Mouse (Mus musculus) lung, adult 2 months (tissue): ENCODE results near the gene Pla2g5. TPM values are rescaled to one million over a fixed set of nuclear protein-coding genes. Genes with fewer than 3 reads are reported as not detected.
"Not testable (repeated sequence)": the region's sequence is repeated elsewhere in the genome, so short reads cannot be mapped to it uniquely, and the experiment has no call there.

Experiments
- DNase-seq: peaks from one replicate; pipeline ENCODE4 v3.0.0; 2022
- H3K4me1 ChIP-seq: fragments of 200-500 bp; 2 replicates; pipeline ENCODE4 v1.6.1; 2011; ENCODE audit warnings: low read length; ENCODE audit not compliant: control insufficient read depth, insufficient read depth
- H3K4me3 ChIP-seq: fragments of 200-500 bp; replicated peaks from 2 replicates; pipeline ENCODE3; 2011; ENCODE audit warnings: low read depth, mild to moderate bottlenecking, control low read depth, low read length; ENCODE audit errors: extremely low read depth
- CTCF ChIP-seq: fragments of 200-500 bp; IDR thresholded peaks from 2 replicates; pipeline ENCODE4 v1.5.1; 2011; ENCODE audit warnings: mild to moderate bottlenecking, low read length, control low read depth; ENCODE audit not compliant: insufficient read depth
- POLR2A ChIP-seq: fragments of 200-500 bp; IDR thresholded peaks from 2 replicates; pipeline ENCODE4 v1.6.1; 2011; ENCODE audit warnings: low read depth, mild to moderate bottlenecking, control low read depth, low read length, borderline replicate concordance; ENCODE audit errors: extremely low read depth
- WGBS: fragments of 180-500 bp; shearing (Covaris S2); methylation state at CpG from one replicate; pipeline ENCODE4 v1.1.7; 2018; 5-methylcytosine and 5-hydroxymethylcytosine counted together
- polyA plus RNA-seq: library from polyadenylated mRNA; depleted of rRNA; stranded (reverse); fragments of >200 nt; gene quantifications from 2 replicates; pipeline ENCODE4 v1.2.3, GENCODE M21; 2012; rRNA removed

Gene Pla2g5
- polyA plus RNA-seq, result 0.57 and 1.3 TPM in 2 replicates

DNA sequence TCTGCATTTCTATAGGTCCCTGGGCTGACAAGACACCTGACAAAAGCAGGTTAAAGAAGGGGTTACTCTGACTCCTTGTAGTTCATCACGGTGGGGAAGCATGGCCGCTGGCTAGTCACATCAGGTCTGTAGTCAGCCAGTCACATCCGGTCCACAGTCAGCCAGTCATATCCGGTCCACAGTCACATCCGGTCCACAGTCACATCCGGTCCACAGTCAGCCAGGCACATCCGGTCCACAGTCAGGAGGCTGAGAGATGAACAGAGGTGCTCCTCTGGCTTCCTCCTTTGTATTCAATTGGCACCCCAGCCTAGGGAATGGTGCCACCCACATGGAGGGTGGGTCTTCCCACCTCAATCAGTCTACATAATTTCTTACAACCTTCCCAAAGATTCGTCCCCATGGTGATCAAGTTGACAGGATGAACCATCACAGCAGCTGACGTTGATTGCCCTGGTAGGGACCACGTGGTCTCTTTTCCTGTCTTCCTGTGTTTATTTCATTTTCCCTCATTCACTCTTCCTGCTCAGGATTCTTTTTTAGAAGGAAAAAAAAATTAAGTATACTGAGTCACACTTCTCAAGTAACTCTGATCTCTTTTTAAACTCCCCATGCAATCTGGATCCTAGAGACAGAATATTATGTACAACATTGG is at the start of gene Pla2g5:
TSS of gene Pla2g5 (minus strand) at position 139 of the 655 bp plus-strand sequence.
- DNase-seq, result no peak
- TF ChIP-seq CTCF, result no peak
- no peak for TF ChIP-seq POLR2A
- Histone ChIP-seq H3K4me3 (no peak within 1 kb of the TSS), H3K4me1 (no peaks in the 10 kb centered on the region)
- 43% methylated on average over 10 of the region's 10 CpGs for WGBS

DNA sequence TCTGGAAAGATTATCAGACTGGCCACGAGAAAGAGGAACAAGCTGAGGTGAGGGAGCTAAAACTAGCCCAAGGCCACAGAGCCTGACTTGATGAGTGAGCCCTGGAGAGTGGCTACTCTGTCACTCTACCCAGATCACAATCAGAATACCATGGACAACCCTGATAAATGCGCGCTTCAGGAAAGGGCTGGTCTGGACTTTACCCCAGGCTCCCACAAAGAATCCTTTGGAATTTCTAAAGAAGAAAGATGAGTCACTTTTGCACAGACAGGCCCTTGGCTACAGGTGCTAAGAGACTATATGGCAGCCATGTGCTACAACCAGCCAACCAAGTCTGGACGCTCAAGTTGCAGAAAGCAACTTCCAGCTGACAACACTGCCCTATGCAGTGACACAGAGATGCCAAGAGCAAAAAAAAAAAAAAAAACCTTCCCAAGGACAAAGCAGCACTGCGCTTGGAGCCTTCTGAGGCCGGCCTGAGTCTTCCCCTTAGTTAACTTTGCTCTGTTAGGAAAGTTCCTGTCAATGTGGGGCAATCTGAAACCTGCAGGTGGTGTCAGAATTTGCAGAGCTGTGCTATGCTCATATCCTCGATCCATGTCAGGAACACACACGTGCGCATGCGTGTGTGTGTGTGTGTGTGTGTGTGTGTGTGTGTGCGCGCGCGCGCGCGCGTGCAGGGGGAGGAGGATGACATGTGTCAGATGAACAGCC is 42.5 kb upstream of the Pla2g5 start:
- no peak overlapping the region for H3K4me3 ChIP-seq
- no peak for TF ChIP-seq CTCF
- no peak for TF ChIP-seq POLR2A
- WGBS, result 92% methylated on average over 18 of the region's 18 CpGs
- no peaks in the 10 kb centered on the region for H3K4me1 ChIP-seq
- DNase-seq, result no peak

DNA sequence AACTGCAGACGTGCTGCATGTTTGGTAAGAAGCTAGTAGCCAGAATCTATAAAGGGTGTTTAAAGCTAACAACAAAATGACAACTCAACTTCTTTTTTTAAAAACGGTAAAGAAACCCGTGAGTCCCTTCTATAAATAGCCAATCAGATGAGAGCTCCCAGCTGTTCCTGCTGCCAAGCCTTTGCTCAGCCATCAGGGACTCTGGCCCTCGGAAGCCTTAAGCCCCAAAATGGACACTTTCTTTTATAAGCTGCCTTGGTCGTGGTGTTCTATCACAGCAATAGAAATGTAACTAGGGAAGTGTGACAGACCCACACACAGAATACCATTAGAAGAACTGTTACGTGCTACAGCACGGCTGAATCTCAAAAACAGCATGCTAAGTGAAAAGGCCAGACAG is 36.1 kb upstream of the Pla2g5 start:
- DNase-seq, result no peak
- WGBS, result 75% methylated on average over 7 of the region's 7 CpGs
- Histone ChIP-seq H3K4me1 (no peaks in the 10 kb centered on the region), H3K4me3 (no peak overlapping the region)
- TF ChIP-seq POLR2A, result no peak
- no peak for TF ChIP-seq CTCF

DNA sequence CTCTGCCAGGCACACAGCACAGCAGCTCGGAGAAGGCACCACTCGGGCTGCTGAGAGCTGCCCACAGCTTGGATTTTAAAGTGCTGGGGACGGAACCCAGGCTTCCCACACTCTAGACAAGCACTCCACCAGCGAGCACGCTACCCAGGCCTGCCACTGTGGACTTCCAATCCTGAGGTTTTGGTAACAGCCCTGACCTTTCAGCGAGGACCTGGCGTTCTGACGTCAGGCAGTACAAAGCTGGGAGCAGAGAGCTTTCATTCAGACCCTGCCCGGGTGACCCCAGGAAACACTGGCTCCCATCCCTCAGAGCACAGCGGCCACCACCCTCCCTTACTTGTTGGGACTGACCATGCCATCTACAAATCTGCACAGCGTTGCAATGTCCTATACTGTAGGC is 30.5 kb upstream of the Pla2g5 start:
- H3K4me3 ChIP-seq, DNase-seq: not testable (repeated sequence)
- WGBS, result 90% methylated on average over 11 of the region's 11 CpGs

DNA sequence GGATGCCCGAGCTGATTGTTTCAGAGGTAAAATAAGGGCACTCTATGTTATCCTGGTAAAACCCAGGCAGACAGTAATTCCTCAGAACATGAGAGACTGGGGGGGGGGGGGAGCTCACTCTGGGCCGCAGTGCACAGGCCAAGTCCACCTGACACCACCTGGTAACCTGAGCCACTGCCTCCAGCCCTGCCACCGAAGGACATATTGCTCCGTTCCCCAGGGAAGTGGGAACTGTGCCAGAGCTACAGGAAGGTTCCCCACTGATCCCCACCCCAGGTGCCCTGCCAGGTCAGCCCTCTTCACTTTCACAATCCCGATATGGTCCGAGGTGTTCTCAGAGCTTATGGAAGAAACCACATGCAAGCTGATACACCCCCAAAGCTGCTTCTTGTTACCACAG is 29.4 kb upstream of the Pla2g5 start:
- 73% methylated on average over 5 of the region's 6 CpGs for WGBS
- Histone ChIP-seq H3K4me1 (no peaks in the 10 kb centered on the region), H3K4me3 (no peak overlapping the region)
- no peak for DNase-seq
- TF ChIP-seq CTCF, result no peak
- no peak for TF ChIP-seq POLR2A

More for the DNA sequence above, 30.5 kb upstream of the Pla2g5 start:
- H3K4me1 ChIP-seq, result not testable (repeated sequence)

DNA sequence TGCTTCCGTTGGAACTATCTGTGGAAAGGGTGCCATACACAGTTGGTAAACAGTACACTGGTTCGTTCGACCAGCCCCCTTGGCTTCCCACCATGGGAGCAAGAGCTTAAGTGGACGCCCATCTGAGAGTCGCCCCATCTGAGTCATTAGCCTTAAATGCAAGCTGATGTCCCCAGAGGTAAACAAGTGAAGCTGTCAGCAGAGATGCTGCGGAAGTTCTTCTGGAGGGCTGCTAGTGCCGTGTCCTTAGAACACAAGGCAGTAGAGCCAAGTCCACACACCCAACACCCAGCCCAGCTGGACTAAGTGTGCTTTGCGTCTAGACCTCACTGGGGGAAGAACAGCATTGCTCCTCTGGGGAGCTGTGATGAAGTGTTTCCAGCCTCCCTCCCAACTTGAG is 26.4 kb upstream of the Pla2g5 start:
- Histone ChIP-seq H3K4me3 (no peak overlapping the region), H3K4me1 (no peaks in the 10 kb centered on the region)
- TF ChIP-seq POLR2A (no peak), CTCF (no peak)
- WGBS, result 51% methylated on average over 8 of the region's 8 CpGs
- no peak for DNase-seq

DNA sequence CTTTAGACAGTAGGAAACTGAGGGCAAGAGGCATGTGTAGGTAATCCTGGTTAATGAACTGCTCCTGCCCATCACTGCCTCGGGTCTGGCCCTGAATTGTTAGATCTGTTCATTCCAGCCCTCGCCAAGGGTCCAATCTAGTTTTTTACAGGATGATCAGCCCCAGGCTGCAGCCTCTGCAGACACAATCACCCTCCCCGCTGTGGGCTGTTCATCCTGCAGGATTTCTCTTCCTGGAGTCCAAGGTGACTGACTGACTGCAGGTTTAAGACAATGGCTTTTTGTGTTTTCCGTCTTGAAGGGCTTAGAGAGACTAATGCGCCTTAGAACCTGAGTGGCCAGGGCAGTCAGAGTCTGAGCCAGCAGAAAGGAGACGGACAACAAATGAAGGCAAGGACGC is 25.9 kb upstream of the Pla2g5 start:
- 50% methylated on average over 7 of the region's 7 CpGs for WGBS
- TF ChIP-seq CTCF, result no peak
- no peak for TF ChIP-seq POLR2A
- Histone ChIP-seq H3K4me1 (no peaks in the 10 kb centered on the region), H3K4me3 (no peak overlapping the region)
- DNase-seq, result no peak

DNA sequence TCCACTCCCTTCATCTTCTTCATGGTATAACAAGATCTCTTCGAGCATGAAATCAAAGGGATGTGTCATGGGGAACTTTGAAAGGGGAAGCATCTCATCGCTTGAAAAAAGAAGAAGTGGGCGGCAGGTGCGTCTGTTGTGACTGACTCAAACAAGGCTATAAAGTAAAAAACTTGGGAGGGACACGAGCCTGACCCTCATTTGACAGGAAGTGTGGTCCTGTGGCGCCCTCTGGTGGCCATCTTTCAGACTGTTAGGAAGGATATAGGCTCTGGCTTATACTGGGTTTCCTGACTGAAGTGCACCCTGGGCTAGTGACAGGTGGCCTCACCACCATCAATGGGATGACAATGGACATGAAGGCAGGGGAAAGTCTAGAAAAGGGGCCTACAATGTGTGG is 21.0 kb upstream of the Pla2g5 start:
- TF ChIP-seq POLR2A (no peak), CTCF (peak; percentile 76)
- peak; percentile 78 for DNase-seq
- no peaks in the 10 kb centered on the region for H3K4me1 ChIP-seq
- no peak overlapping the region for H3K4me3 ChIP-seq
- 12% methylated on average over 6 of the region's 6 CpGs for WGBS

DNA sequence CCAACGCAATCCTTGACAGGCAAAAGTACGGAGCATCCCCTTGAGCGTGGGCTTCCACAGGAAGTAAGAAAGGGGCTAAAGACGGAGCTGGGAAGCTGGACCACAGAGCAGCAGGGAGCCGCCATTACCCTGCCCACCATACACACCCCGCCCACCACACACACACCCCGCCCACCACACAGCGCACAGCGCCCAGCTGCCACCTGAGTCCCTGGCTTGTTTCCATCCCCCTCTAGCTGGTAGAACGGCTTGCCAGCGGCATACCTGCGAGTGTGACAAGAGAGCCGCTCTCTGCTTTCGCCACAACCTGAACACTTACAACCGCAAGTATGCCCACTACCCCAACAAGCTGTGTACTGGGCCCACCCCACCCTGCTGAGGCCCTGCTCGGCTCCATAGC is 18.9 kb upstream of the Pla2g5 start:
- Histone ChIP-seq H3K4me1 (no peaks in the 10 kb centered on the region), H3K4me3 (no peak overlapping the region)
- WGBS, result 16% methylated on average over 16 of the region's 16 CpGs
- TF ChIP-seq CTCF (no peak), POLR2A (no peak)
- DNase-seq, result no peak
